Mouse (Mus musculus) bone marrow macrophage, adult 2 months (primary cell): ENCODE measurements at regions not wholly inside any gene's neighbourhood (a gene's known extent, or its start where the extent isn't known, plus 50 kb on each side); places are given as distances from the start of the nearest gene placed in this dataset.

Experiments
- H3K27ac ChIP-seq: 2 replicates; pipeline ENCODE4 v1.5.1; 2012; ENCODE audit warnings: low read depth, low read length; ENCODE audit not compliant: insufficient read depth
- H3K4me1 ChIP-seq: 2 replicates; pipeline ENCODE4 v1.6.1; 2012; ENCODE audit warnings: low read length; ENCODE audit not compliant: control insufficient read depth, insufficient read depth
- H3K4me3 ChIP-seq: 2 replicates; pipeline ENCODE4 v1.5.1; 2012; ENCODE audit warnings: mild to moderate bottlenecking, low read length, moderate library complexity; ENCODE audit not compliant: insufficient read depth
- CTCF ChIP-seq: IDR thresholded peaks from 2 replicates; pipeline ENCODE4 v1.5.1; 2012; ENCODE audit warnings: low read depth, mild to moderate bottlenecking, low read length, moderate library complexity
- POLR2A ChIP-seq: IDR thresholded peaks from 2 replicates; pipeline ENCODE4 v1.6.1; 2012; ENCODE audit warnings: mild to moderate bottlenecking, low read depth, low read length, borderline replicate concordance

DNA sequence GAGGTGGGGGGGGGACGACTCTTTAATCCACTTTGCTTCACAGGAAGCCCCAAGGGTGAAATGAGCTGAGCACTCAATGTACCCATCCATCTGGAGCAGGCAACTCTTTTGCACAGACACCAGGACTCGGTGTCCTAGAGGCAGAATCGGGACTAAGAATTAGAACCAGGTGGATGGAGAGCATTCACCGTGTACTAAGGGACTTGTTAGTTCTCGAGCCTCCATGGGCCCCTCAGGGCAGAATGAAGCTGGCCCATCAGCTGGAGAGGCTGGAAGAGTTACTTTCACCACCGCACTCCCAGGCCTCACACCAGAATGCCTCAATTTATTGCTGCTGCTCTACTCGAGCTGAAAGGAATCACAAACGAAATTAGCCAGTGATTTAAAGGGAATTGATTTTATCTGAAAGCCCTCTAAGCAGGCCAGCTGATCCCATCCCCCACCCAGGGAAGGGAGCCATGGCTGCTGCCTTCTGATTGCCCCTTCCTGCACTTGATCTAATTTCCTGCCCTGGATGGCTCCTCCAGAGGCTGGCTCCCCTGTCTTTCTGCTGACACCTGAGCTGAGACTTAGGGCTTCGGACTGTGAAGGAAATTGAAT, 66.2 kb upstream of the Otos start:
- no peak for TF ChIP-seq POLR2A
- no peak for TF ChIP-seq CTCF
- Histone ChIP-seq H3K27ac (no peak overlapping the region), H3K4me1 (no peaks in the 10 kb centered on the region), H3K4me3 (no peak overlapping the region)

GRCm38 (mm10) chr1:92712366-92712765, 63.7 kb upstream of the Otos start:
- Histone ChIP-seq H3K4me1 (no peaks in the 10 kb centered on the region), H3K27ac (no peak overlapping the region), H3K4me3 (no peak overlapping the region)
- TF ChIP-seq CTCF, result no peak
- no peak for TF ChIP-seq POLR2A

- no peak overlapping the region for H3K27ac ChIP-seq
- TF ChIP-seq POLR2A (no peak), CTCF (no peak)
- H3K4me3 ChIP-seq, result no peak overlapping the region
- H3K4me1 ChIP-seq, result no peaks in the 10 kb centered on the region
Measured at GRCm38 (mm10) chr1:92710321-92710839, 61.7 kb upstream of the Otos start.

DNA sequence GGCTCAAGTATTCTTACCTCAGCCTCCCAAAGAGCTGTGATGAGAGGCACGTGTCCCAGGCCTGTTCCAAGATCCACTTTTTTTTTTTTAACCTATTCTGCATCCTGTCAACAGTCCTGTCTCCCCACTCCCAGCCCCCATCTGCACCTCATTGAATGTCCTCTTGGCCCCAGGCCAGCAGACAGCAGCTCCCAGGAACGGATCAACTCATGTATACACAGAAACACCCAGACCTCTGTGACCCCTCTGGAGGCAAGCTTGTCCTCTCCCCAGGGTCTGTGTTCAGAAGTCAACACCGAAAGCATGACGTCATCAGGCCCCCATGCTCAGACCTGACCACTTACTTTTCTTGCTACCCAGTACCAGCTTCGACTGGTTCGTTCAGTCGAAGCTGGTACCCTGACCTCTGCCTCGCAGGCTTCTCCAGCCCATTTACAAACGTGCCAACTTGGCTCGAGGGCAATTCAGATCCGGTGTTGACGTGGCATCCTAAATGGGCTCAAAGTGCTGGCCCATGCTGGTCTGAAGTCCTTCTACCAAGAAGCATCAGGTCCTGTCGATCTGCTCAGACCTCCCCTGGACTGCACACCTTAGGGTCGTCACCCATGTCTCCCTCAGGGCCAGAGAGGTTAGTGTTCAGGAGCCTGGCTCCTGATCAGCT, 60.7 kb upstream of the Otos start:
- TF ChIP-seq POLR2A, result no peak
- no peak for TF ChIP-seq CTCF
- Histone ChIP-seq H3K4me1 (no peaks in the 10 kb centered on the region), H3K4me3 (no peak overlapping the region), H3K27ac (no peak overlapping the region)

GRCm38 (mm10) chr1:92707917-92708897, 59.6 kb upstream of the Otos start:
- Histone ChIP-seq H3K4me1 (no peaks in the 10 kb centered on the region), H3K27ac (no peak overlapping the region), H3K4me3 (no peak overlapping the region)
- no peak for TF ChIP-seq CTCF
- TF ChIP-seq POLR2A, result no peak

DNA sequence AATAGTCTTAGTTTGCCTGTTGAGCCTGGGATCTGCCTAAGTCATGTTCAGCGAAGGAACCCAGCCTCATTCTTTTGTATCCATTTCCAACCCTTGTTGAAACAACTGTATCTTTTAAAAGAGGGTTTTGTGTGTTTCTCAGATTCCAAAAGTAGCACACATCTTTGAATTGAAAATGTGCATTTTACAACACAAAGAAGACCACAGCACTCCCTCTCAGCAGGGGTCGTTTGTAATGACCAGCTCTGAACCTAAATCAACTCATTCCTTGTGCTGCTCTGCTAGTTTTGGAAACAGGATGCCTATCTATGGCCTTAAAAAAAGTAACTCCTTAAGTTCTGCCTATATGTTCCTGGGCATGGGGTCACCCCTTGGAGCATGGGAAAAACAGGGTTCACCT, 58.8 kb upstream of the Otos start:
- H3K4me1 ChIP-seq, result no peaks in the 10 kb centered on the region
- no peak overlapping the region for H3K4me3 ChIP-seq
- TF ChIP-seq CTCF (no peak), POLR2A (no peak)
- H3K27ac ChIP-seq, result no peak overlapping the region

DNA sequence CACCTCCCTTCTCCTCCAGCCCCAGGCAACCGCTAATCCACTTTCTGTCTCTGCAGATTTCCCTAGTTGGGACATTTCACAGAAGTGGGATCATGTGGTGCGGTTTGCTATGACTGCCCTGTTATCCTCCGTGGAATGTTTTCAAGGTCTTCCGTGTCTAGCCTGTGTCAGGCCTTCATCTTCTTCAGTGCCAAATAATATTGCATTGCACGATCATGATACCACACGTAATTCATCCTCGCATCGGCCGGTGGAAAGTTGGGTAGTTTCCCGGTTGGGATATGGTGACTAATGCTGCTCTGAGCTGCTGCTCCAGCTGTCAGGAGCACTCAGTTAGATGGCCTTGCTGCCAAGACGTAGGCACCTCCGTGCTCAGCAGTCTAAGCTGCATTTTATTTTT, 55.3 kb upstream of the Otos start:
- TF ChIP-seq POLR2A, result no peak
- TF ChIP-seq CTCF, result no peak
- Histone ChIP-seq H3K27ac (no peak overlapping the region), H3K4me1 (no peaks in the 10 kb centered on the region), H3K4me3 (no peak overlapping the region)

DNA sequence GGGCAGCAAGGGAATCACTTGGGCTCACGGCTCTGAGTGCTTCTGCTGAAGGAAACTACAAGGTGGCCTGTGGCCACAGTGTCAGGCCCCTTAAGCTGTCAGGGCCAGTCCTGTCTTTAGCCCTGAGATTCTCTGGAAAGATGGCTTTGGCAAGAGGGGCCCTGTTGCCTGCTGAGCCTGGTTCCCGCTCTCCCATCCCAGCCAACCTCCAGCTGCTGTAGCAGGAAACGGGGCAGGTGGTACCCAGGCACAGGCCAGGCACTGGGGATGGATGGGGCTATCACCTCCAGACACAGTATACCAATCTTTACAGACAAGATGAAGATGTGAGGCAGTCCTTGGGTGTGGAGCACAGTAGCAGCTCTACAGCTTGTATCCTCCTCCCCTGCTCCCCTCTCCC, 54.6 kb upstream of the Otos start:
- Histone ChIP-seq H3K4me3 (no peak overlapping the region), H3K4me1 (no peaks in the 10 kb centered on the region), H3K27ac (no peak overlapping the region)
- TF ChIP-seq POLR2A, result no peak
- TF ChIP-seq CTCF, result no peak

DNA sequence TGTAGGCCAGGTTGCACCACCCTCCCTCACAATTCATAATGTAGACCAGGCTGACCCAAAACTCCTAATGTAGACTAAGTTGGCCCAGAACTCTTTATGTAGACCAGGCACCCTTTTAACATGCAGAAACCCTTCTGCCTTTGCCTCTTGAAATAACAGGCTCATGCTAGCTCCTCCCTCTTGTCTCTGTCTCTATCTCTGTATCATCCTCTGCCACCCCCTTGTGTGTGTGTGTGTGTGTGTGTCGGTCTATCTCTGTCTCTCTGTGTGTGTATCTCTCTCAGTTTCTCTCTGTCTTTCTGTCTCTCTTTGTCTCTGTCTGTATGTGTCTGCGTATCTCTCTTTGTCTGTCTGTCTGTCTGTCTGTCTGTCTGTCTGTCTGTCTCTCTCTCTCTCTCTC, 51.5 kb upstream of the Otos start:
- Histone ChIP-seq H3K4me1 (no peaks in the 10 kb centered on the region), H3K4me3 (no peak overlapping the region), H3K27ac (no peak overlapping the region)
- TF ChIP-seq POLR2A (no peak), CTCF (no peak)
